Mouse (Mus musculus): ENCODE measurements around the gene Ndufa11. TPM values are rescaled to one million over a fixed set of nuclear protein-coding genes. Genes with fewer than 3 reads are reported as not detected.

The Ndufa11 gene
- total RNA-seq (2017) = 31.2 and 33.6 TPM in 2 replicates

DNA sequence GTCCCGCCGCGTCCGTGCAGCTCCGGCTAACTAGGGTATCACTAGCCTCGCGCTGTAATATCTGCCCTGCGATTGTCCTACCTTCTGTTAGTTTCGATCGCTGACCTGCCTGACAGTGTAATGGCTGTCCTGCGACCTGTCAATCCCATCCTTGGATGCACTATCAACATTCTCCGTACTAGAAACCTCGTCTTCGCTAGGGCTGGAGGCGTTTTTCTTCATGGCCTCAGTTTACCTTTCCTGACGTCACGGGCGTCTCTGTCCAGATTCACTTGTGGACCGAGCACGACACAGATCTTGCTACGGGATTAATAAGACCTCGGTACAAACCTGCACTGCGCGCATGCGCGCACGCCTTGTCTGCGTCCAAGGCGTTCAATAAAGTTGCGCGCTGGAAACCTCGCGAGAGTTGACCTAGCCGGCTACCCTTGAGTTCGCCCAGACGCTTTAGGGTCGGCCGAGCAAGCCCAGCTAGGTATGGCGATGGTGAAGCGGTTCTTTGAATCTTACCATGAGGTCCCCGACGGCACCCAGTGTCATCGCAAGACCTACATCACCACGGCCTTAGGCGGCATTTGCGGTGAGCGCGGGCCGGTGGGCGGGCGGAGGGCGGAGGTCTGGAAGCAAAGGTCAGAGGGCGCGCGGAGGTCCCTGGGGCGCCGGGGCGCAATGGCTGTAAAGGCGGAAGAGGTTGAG lies at the start of gene Ndufa11, which contains the start of gene Vmac:
TSS of gene Ndufa11 (plus strand) at position 405 of the 696 bp plus-strand sequence.
TSS of gene Vmac (minus strand) at position 660 of the 696 bp plus-strand sequence.
- peak; percentile 55 for ATAC-seq (ENCODE audit: extremely low read depth, insufficient number of reproducible peaks, low FRiP score, poor library complexity, severe bottlenecking)

DNA sequence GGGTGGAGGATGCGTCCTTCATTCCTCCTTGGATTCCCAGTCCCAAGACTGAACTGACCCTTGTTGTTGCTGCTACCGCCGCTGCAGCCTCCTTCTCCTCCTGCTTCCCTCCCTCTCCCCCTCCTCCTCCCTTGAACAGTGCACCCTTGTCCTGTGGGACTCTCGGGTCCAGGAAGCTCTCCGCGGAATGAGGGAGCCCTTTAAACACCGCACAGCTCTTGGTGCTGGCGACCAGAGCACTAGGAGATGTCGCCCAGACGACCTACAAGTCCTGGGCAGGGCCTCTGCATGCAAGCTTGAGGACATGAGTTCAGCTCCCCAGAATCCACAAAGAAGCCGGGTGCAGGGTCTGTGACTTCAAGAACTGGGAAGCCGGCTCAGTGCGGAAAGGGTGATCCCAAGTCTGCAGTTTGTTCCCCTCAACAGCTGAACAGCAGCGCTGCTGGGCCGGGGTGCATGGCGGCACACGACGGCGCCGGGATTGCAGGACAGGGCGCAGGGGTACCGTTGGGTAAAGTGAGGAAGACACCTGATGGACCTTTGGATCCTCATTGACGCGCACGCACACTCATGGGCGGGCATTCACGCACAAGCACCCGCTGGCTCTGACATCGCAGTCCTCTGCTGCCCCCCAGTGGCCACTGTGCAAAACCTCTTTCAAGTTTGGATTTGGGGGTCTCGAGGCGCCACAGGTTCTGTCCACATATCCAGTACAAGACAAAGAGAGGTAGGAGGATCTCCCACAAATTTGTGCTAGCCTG lies 49.0 kb upstream of the Ndufa11 start:
- ATAC-seq (ENCODE audit: extremely low read depth, insufficient number of reproducible peaks, low FRiP score, poor library complexity, severe bottlenecking) = peak; percentile 53; the same call in 1 of the 2 replicates

DNA sequence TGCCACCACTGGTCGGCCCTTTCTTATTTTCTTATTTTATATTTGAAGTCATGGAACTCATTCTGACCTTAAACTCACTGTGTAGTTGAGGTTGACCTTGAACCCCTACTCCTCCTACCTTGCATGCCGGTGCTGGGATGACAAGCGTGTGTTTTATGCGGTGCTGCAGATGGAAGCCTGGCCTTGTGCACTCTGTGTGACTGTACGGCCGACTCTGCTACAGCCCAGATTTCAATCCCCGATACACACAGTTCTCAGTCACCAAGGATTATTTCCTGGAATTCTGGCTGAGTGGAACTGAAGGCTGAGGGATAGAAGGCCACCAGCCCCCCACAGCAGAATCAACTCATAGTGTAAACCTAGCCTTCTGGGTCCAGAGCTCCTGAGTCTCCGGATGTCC lies 47.8 kb upstream of the Ndufa11 start:
- no peak for ATAC-seq (ENCODE audit: extremely low read depth, insufficient number of reproducible peaks, low FRiP score, poor library complexity, severe bottlenecking)

DNA sequence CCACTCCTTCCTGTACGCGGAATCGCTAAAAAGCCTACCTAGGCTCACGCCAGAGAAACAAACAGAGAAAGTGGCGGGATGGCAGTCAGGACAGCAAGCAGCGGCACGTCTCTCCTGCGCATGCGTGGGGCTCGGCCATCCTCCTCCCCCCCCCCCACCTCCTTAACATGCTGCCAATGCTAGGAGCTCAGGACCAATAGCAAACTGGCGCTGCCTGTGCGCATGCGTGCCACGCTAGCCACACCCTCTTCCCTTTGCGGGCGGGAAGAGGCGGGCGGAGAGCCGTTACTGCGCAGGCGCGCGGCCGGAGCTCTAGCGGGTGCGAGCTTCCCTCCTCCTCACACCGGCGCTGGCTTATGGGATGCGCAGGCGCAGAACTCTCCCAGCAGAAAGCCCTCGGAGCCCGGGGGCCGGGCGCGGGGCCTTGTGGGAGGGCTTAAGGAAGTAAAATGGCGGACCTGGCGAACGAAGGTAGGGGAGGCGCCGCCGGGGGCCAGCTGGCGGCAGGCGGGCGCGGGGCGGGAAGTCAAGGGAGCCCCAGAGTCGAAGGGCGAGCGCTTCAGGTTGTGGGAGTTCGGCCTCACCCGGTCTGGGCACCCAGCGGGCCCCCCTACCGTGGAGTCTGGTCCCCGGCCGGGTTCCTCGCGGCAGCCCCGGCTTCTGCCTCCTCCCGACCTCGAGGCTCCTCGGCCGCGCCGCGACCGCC lies 44.5 kb upstream of the Ndufa11 start, which contains the start of gene Ranbp3:
TSS of gene Ranbp3 (plus strand) at position 354 of the 706 bp plus-strand sequence.
- peak; percentile 90 for ATAC-seq (ENCODE audit: extremely low read depth, insufficient number of reproducible peaks, low FRiP score, poor library complexity, severe bottlenecking)

DNA sequence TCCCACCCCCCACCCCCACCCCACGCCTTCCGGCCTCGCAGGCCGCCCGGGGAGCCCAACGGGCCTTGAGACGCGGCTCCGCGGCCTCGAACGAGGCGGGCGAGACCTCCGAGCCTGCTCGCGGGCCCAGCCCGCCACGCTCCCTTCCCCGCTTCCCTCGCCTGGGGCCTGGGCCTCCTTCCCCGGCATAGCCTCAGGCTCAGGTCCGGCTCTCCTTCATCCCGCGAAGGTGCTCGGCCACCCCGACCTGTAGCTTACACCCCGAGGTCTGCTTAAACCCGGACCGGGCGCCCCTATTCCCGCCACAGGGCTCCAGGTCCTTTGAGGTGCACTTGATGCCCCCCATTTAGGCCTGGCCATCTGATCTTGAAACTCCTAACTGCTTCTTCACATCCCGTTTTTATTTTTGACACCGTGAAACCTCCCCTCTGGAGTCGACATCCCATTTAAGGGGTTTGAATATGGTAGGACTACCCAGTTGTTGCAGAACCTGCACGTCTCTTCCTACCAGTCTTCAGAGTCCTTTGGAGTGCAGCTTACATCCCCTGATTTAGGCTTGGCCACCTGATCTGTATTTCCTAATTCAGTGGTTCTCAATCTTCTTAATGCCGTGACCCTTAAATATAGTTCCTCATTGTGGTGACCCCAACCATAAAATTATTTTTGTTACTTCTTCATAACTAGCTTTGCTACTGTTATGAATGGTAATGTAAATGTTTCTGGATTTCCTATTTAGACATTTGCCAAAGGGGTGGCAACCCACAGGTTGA lies 43.7 kb upstream of the Ndufa11 start:
- no peak for ATAC-seq (ENCODE audit: extremely low read depth, insufficient number of reproducible peaks, low FRiP score, poor library complexity, severe bottlenecking)

DNA sequence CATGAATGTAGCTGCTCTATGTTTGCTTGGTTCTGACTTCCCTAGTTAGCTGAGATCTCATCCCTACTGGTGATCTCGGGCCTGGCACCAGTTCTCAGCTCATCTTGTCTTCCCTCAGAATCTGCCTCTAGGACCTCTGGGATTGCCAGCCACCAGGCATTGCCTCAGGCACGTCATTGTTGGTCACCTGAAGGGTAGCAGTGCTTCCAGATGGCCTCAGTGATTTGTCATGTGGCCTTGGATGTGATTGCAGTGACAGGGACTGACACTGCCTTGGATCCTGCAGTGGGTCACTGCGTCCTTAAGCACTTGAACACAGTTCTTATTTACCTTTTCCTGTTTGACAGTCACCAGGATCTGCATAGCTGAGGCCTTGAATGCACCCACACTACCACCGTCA lies 35.8 kb upstream of the Ndufa11 start:
- no peak for ATAC-seq (ENCODE audit: extremely low read depth, insufficient number of reproducible peaks, low FRiP score, poor library complexity, severe bottlenecking)

DNA sequence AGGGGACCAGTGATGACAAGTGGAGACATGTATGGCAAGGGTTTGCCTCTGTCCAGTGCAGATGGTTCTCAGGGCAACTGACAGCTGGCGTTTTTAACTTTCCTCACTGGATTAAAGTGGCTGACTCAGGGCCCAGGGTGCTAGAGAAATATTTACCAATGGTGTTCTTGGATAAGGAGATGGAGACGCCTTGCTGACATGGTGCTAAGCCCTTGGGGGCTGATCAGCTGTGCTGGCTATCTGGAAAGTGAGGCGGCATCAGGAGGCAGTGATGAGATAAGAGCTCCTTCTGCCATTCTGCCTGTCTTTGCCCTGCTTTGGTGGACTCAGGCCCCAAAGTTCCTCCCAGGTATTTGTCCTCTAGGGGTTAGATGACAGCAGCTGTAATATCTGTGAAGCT lies 34.7 kb upstream of the Ndufa11 start:
- no peak for ATAC-seq (ENCODE audit: extremely low read depth, insufficient number of reproducible peaks, low FRiP score, poor library complexity, severe bottlenecking)

DNA sequence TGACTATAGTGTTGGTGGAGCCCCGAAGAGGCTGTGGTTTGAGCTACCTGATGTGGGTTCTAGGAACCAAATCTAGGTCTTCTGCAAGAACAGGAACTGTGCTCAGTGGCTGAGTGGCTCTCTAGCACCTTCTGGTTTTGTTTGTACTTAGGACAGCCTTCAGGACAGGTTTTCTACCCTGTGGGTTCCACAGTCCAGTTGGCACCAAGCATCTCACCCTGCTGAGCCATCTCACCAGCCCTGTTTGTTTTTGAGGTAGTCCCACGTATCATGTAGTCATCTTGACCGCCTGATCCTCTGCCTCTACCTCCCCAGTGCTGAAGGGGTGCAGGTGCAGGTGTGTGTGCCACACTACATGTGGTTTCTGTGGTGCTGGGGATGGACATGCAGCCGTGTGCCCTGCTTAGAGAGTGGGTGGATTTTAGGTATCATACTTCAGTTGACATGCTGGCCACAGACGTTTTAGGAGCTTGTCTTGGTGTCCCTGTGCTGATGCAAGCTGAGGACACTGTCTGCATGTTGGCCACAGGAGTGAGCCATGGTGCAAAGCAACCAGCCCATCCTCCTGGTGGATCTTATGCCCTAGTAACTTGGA lies 33.9 kb upstream of the Ndufa11 start:
- no peak for ATAC-seq (ENCODE audit: extremely low read depth, insufficient number of reproducible peaks, low FRiP score, poor library complexity, severe bottlenecking)

DNA sequence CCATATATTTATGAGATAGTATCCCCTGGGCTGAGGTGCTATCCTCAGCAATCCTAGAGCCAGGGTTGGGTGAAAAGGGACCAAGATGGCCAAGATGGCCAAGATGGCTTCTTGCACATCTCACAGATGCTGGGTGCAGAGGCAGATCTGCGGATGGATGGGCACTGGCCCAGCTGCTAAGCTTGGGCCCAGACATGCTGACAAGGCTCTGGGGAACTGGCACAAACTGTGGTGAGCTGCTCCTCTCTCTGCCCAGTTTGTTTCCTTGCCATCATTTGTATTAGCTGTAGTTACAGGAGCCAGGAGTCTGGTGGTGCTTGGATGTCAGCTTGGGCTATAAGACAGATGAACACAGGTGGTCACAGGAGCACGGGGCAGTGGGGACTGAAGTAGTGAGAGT lies 32.9 kb upstream of the Ndufa11 start:
- ATAC-seq (ENCODE audit: extremely low read depth, insufficient number of reproducible peaks, low FRiP score, poor library complexity, severe bottlenecking) = no peak

DNA sequence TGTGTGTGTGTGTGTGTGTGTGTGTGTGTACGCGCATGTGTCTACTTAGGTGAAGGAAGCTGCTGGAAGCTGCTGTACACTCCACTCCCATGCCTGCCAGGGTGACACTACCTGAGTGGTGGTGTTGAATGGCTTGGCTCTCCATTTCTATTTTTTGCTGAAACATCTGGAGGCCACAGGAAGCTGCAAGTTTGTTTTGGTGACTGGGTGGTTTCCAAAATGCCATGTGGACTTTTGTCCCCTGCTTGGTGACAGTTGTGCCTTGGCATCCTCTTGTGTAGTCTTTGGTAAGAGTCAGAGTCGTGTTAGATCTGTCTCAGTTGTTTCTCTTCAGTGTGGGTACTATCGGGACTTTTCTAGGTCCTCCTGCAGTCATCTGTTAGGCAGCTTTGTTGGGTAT lies 30.8 kb upstream of the Ndufa11 start:
- no peak for ATAC-seq (ENCODE audit: extremely low read depth, insufficient number of reproducible peaks, low FRiP score, poor library complexity, severe bottlenecking)

DNA sequence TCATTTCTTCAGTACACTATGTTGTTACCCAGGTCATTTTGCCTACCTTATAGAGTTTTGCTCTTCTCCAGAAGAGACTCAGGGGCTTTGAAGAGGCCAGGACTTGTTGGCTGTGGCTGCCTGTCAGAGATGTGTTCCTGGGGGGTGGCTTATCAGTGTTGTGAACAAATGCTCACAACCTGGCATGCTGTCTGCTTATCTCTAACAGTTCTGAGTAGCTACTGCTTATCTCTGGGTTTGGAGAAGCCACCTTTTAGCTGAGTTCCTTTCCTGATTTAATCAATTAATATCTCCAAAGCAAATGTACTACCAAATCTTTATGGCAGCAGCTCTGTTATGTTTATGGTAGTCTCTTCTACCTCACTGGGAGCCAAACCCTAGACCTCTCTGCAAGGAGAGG lies 29.5 kb upstream of the Ndufa11 start:
- ATAC-seq (ENCODE audit: extremely low read depth, insufficient number of reproducible peaks, low FRiP score, poor library complexity, severe bottlenecking) = no peak

DNA sequence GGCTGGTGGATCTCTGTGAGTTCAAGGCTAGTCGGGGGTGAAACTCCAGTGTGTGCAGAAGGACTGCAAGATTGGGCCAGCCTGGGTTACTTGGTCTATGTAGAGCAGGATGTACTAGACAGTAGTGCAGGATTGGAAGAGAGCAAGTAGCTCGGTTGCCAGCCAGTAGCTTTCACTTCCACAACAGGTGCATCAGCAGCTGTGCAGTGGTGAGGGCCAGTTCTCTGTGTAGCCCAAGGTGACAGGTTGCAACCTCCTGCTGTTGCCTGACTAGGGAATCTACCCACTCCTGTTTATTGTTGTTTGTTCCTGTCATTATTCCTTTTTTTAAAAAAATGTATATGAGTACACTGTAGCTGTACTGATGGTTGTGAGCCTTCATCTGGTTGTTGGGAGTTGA lies 28.9 kb upstream of the Ndufa11 start:
- ATAC-seq (ENCODE audit: extremely low read depth, insufficient number of reproducible peaks, low FRiP score, poor library complexity, severe bottlenecking) = no peak

DNA sequence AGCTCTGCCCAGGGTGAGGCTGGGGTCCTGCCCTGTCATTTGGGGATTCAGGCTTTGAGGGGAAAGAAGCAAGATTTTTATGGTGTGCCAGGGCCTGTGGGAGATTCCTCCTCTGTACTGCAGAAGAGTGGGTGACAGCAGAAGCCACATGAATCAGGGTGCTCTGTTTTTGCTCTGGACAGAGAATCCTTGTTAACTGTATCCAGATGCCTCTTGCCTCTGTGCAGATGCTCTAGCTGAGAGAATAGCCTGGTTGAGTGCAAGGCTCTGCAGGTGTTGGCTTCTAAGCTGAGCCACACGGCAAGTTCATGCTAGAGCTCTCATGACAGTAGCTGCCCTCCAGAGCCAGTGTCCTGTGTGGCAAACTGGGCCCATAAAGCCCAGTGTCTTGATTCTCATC lies 24.2 kb upstream of the Ndufa11 start:
- ATAC-seq (ENCODE audit: extremely low read depth, insufficient number of reproducible peaks, low FRiP score, poor library complexity, severe bottlenecking) = no peak

DNA sequence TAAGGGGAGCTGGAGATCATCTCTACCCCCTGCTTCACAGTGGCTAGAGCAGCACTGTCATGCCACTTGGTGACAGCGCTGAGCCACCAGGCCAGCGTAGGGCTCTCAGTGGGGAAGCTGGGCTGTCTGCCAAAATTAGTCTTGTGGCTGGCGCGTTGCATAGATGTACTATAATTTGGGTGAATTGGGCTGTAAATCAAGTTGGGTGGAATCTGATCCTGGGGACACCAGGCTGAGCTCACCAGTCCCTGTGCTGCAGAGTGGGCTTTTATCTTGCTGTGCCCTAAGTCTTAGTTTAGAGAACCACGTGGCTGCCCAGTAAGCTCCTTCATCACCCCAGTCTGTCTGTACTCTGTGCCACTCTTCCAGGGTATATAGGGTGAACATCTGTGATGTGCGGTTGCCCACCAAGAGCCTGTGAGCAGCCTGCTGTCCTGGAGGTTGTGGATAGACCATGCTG lies 23.7 kb upstream of the Ndufa11 start:
- no peak for ATAC-seq (ENCODE audit: extremely low read depth, insufficient number of reproducible peaks, low FRiP score, poor library complexity, severe bottlenecking)

DNA sequence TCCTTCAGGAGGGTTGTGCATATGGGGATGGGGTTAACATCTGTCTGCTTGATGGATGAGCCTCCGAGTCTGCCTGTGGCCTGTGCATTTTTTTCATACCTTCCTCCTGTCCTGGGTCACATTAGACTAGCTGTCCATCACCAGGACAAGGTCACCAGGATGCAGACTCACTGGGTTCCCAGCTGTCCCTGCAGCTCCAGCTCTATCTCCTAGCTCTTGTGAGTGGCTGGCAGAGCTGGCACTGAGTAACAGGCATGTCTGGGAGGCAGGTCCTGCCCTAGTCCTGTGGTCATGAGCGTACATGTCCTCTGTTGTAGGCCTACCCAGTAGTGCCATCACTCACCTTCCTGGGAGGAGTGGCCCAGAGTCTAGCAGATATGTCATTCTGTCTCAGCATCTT lies 17.1 kb upstream of the Ndufa11 start:
- ATAC-seq (ENCODE audit: extremely low read depth, insufficient number of reproducible peaks, low FRiP score, poor library complexity, severe bottlenecking) = no peak

DNA sequence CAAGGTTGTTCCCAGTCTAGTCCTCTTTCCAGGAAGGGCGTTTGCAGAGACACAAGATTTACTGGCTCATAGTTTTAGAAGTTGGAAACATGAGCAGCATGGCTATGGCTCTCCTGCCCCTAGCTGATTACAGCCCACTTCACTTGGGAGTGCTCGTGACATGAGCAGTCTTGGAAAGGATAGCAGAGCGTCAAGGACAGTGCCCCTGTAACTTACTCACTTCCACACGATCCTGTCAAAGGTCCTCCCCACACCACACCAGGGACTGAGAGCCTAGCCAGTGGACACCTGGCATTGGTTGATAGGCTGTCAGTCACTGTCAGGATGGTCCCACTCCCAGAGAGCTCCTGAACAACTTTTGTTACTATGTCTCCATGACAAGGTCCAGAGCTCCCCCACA lies 14.5 kb upstream of the Ndufa11 start:
- no peak for ATAC-seq (ENCODE audit: extremely low read depth, insufficient number of reproducible peaks, low FRiP score, poor library complexity, severe bottlenecking)

DNA sequence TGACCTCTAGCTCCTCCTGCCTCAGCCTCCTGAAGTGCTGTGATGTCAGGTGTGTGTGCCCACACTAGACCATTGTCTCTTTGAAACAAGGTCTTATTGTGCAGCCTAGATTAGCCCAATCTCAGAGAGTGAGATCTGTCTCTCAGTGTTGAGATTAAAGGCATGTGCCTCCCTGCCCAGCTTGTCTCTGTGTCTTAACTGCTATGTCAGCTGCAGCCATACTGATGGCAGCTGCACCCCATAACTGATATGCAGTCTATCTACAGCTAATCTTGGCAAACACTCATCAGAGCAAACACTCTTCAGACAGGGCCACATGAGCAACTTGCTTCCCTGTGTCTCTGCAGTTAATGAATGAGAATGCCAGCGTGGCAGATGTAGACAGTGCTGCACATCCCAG lies 11.1 kb upstream of the Ndufa11 start:
- ATAC-seq (ENCODE audit: extremely low read depth, insufficient number of reproducible peaks, low FRiP score, poor library complexity, severe bottlenecking) = no peak

DNA sequence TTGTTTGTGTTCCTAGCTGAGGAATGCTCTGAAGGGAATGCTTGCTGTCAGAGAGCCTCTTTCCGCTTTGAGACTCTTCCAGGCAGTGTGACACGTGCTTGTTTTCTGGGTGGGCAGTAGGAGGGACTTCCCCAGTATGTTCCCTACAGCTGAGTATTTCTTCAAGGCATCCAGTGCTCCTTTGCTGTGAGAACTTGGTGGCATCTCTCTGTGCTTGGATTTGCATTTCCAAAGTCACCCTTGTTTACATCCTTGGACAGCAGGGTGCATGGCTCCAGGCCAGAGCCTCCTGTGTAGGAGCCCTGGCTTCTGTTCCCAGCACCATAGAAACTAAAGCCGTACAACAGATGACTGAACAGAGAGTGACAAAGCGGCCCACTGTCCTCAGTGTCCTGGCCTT lies 8.9 kb upstream of the Ndufa11 start:
- no peak for ATAC-seq (ENCODE audit: extremely low read depth, insufficient number of reproducible peaks, low FRiP score, poor library complexity, severe bottlenecking)

DNA sequence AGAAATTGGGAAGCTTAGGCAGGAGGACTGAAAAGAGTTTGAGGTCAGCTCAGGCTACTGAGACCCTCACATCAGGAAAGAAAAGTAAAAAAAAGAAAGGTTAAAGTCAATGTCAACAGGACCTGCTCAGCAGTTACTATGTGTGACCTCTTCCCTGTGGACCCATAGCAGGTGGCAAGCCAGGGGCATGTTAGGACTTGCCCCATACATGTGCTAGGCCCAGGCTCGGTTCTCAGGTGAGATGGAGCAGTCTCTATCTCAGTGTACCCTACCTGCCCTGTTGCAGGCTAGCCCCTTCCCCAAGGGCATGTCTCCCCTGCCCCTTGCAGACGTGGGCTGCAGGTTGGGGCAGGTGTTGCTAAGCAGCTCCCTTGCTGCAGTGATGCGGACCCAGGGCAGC lies 7.9 kb upstream of the Ndufa11 start:
- no peak for ATAC-seq (ENCODE audit: extremely low read depth, insufficient number of reproducible peaks, low FRiP score, poor library complexity, severe bottlenecking)
